Comparison of ENCODE assay signal across 20 mouse cellular contexts in the genomic region with DNA sequence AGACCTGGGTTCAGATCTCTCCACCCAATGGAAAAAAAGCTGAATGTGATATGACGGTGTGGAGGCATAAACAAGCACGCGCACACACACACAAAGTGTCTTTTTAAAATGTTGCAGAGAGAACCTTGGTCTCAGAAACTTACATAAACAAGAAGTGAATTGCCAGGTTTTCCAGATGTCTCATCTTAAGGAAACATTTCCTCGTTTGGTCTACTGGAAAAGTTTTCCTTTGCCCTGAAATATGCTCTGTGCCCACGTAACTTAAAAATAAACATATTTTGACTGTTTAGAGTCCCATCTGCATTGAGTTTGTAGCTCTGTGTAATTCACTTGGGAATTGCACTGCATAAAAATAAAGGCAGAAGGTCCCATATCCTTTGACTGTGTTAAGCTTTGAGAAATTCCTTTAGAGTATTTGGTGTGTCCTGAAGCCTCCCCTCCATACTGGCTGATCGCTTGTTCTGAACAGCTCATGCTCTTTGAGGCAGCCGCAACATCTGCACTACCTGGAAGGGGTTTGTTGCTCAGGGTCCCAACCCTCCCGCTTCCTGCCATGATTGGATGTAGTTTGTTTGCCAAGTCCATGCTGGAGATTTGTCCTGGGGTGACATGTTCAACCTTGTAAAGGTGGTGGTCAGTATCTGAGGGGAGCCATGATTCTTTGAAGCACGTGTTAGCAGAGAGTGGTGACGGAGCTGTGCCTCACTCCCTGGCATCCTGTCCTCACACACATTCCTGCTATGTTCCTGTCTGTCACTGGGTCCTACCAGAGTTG. TPM values are rescaled to one million over a fixed set of nuclear protein-coding genes. Genes with fewer than 3 reads are reported as not detected.
DNase-seq lines count a peak whose midpoint lies in the region; ATAC-seq and TF ChIP-seq lines count a peak whose summit lies in the region.
"Had no signal": no experiment of that assay in that cellular context is flagged by ENCODE, and none has a peak within 500 bp of the region (broad histone marks: within the 10 kb centered on the region; RNA-seq: fewer than 3 reads in every experiment).

No protein-coding gene starts in this region.

- H3K4me3 ChIP-seq in heart, postnatal 0 days (ENCODE audit: low read depth, low read length) = no peak overlapping the region
- H3K4me3 ChIP-seq in lung, postnatal 0 days (ENCODE audit: low read depth, low read length) = no peak overlapping the region
- H3K4me3 ChIP-seq in intestine, embryonic 15.5 days (replicated peaks) = no peak overlapping the region
- H3K4me3 ChIP-seq: heart, embryonic 12.5 days; limb, embryonic 12.5 days; midbrain, embryonic 10.5 days had no signal

- no peak for ATAC-seq in heart, postnatal 0 days (ENCODE audit: insufficient read depth, low read depth)
- ATAC-seq in lung, postnatal 0 days = no peak
- no peak for ATAC-seq in intestine, embryonic 15.5 days
- ATAC-seq: forebrain, embryonic 16.5 days; inflammation-experienced regulatory T-cells, adult 6 months had no signal

- no peaks in the 10 kb centered on the region for H3K36me3 ChIP-seq in heart, postnatal 0 days (replicated peaks; ENCODE audit: control insufficient read depth, insufficient read depth, low read length)
- H3K36me3 ChIP-seq in lung, postnatal 0 days (ENCODE audit: insufficient read depth, low read length) = no peaks in the 10 kb centered on the region
- no peaks in the 10 kb centered on the region for H3K36me3 ChIP-seq in intestine, embryonic 15.5 days
- H3K36me3 ChIP-seq: heart, embryonic 12.5 days; limb, embryonic 12.5 days; midbrain, embryonic 10.5 days had no signal

- H3K27ac ChIP-seq in heart, postnatal 0 days (ENCODE audit: low read depth) = peak overlapping the region; percentile 18; the same call in 1 of the 2 replicates
- peak overlapping the region; percentile 44; the same call in 1 of the 2 replicates for H3K27ac ChIP-seq in lung, postnatal 0 days (ENCODE audit: low read length)
- peak overlapping the region; percentile 62; the same call in 1 of the 2 replicates for H3K27ac ChIP-seq in intestine, embryonic 15.5 days
- H3K27ac ChIP-seq: limb, embryonic 12.5 days; midbrain, embryonic 10.5 days had no signal

- WGBS in heart, postnatal 0 days = 81% methylated on average over 10 of the region's 10 CpGs
- 71% methylated on average over 10 of the region's 10 CpGs for WGBS in lung, postnatal 0 days
- 64% methylated on average over 10 of the region's 10 CpGs for WGBS in intestine, embryonic 15.5 days

- no peaks in the 10 kb centered on the region for H3K27me3 ChIP-seq in heart, postnatal 0 days (ENCODE audit: control insufficient read depth, insufficient read depth, low read length)
- no peaks in the 10 kb centered on the region for H3K27me3 ChIP-seq in lung, postnatal 0 days (replicated peaks; ENCODE audit: insufficient read depth, low read length)
- no peaks in the 10 kb centered on the region for H3K27me3 ChIP-seq in intestine, embryonic 15.5 days (replicated peaks)
- H3K27me3 ChIP-seq: heart, embryonic 12.5 days; limb, embryonic 12.5 days had no signal

- H3K4me2 ChIP-seq in heart, postnatal 0 days (ENCODE audit: low read depth, low read length) = no peak overlapping the region
- H3K4me2 ChIP-seq in lung, postnatal 0 days (replicated peaks; ENCODE audit: low read depth, low read length) = no peak overlapping the region
- no peak overlapping the region for H3K4me2 ChIP-seq in intestine, embryonic 15.5 days (replicated peaks)
- H3K4me2 ChIP-seq: heart, embryonic 12.5 days; limb, embryonic 12.5 days had no signal

- no peak for TF ChIP-seq EP300 in heart, postnatal 0 days (IDR thresholded peaks at IDR 0.05; ENCODE audit: low read depth)
- TF ChIP-seq EP300 in lung, postnatal 0 days (IDR thresholded peaks at IDR 0.05) = no peak

- no peaks in the 10 kb centered on the region for H3K9me3 ChIP-seq in heart, postnatal 0 days (replicated peaks; ENCODE audit: control insufficient read depth, low read length)
- no peaks in the 10 kb centered on the region for H3K9me3 ChIP-seq in lung, postnatal 0 days (ENCODE audit: low read length)
- H3K9me3 ChIP-seq in intestine, embryonic 15.5 days = no peaks in the 10 kb centered on the region
- H3K9me3 ChIP-seq: heart, embryonic 12.5 days; limb, embryonic 12.5 days; midbrain, embryonic 10.5 days had no signal

- no peak overlapping the region for H3K9ac ChIP-seq in heart, postnatal 0 days (replicated peaks; ENCODE audit: low read depth, low read length)
- H3K9ac ChIP-seq in lung, postnatal 0 days (replicated peaks; ENCODE audit: low read depth) = no peak overlapping the region
- H3K9ac ChIP-seq in intestine, embryonic 15.5 days = no peak overlapping the region
- H3K9ac ChIP-seq: heart, embryonic 12.5 days; limb, embryonic 12.5 days had no signal

- no peak for TF ChIP-seq CTCF in heart, postnatal 0 days (IDR thresholded peaks at IDR 0.05; ENCODE audit: low read depth)
- TF ChIP-seq CTCF in lung, postnatal 0 days (IDR thresholded peaks at IDR 0.05) = no peak

- intact Hi-C loops in heart, postnatal 14 days (cut with DNase I) = loop anchor here (2.0 kb wide), 1 partner anchor 24 kb away; no protein-coding TSS in a partner anchor

- H3K4me1 ChIP-seq in heart, postnatal 0 days (ENCODE audit: control insufficient read depth, insufficient read depth) = peaks cover 30% of the 10 kb centered on the region
- H3K4me1 ChIP-seq in lung, postnatal 0 days (ENCODE audit: insufficient read depth, low read depth, low read length) = peaks cover 36% of the 10 kb centered on the region; the same call in 1 of the 2 replicates
- H3K4me1 ChIP-seq in intestine, embryonic 15.5 days (replicated peaks) = peaks cover 32% of the 10 kb centered on the region

- no peak for DNase-seq in heart, postnatal 0 days (ENCODE audit: low spot score)
- DNase-seq in heart, postnatal 14 days = no peak
- DNase-seq in lung, postnatal 0 days (ENCODE audit: low spot score) = peak; percentile 60
- DNase-seq in lung, postnatal 36 days = no peak
- no peak for DNase-seq in left cerebral cortex, adult 18-20 months (ENCODE audit: low spot score in 2 of 2)
- no peak for DNase-seq in right cerebral cortex, postnatal 36 days (ENCODE audit: low spot score in 2 of 2)
- no peak for DNase-seq in spleen, postnatal 10 days (ENCODE audit: low spot score in 2 of 2)
- DNase-seq: adrenal gland, adult 2 months; cerebellum, adult 9-10 months; gastrocnemius, postnatal 10 days; kidney, postnatal 4 days; layer of hippocampus, postnatal 36 days; lung, adult 2 months; thymus, postnatal 4 days had no signal

RNA-seq across cellular contexts. Expression of a gene that starts 24.7 kb away (rescaled TPM):
- total RNA-seq in heart, postnatal 0 days (2014; rRNA removed; ENCODE audit: low replicate concordance) = 9.2 and 12.1 TPM in 2 replicates
- polyA plus RNA-seq in heart, postnatal 0 days (2015; fragmentation: Nextera tagmentation; extraction: Ambion mirVana) = 39.8 and 39.9 TPM in 2 replicates
- total RNA-seq in heart, postnatal 14 days (2021) = 10 to 100 TPM; 21.6 to 23.7 TPM
- 40.1 and 42.1 TPM in 2 replicates for polyA plus RNA-seq in lung, postnatal 0 days (2015; fragmentation: Nextera tagmentation; extraction: Ambion mirVana)
- 54.0 and 54.4 TPM in 2 replicates for polyA plus RNA-seq in intestine, embryonic 15.5 days (2015; fragmentation: Nextera tagmentation; extraction: Ambion mirVana)
- 10 to 100 TPM; 47.6 to 49.3 TPM for total RNA-seq in left cerebral cortex, adult 18-20 months (2021)

RNA-seq across cellular contexts. Expression of a gene that starts 25.2 kb away (rescaled TPM):
- total RNA-seq in heart, postnatal 0 days (2014; rRNA removed; ENCODE audit: low replicate concordance) = 31.3 and 55.4 TPM in 2 replicates
- polyA plus RNA-seq in heart, postnatal 0 days (2015; fragmentation: Nextera tagmentation; extraction: Ambion mirVana) = 7.7 and 11.0 TPM in 2 replicates
- total RNA-seq in heart, postnatal 14 days (2021) = 10 to 100 TPM; 75.5 to 79.3 TPM
- 25.4 and 25.5 TPM in 2 replicates for polyA plus RNA-seq in lung, postnatal 0 days (2015; fragmentation: Nextera tagmentation; extraction: Ambion mirVana)
- 12.5 and 13.3 TPM in 2 replicates for polyA plus RNA-seq in intestine, embryonic 15.5 days (2015; fragmentation: Nextera tagmentation; extraction: Ambion mirVana)
- 10 to 100 TPM; 39.5 to 44.5 TPM for total RNA-seq in left cerebral cortex, adult 18-20 months (2021)
